Mouse (Mus musculus) lung, postnatal 0 days (tissue): ENCODE data around the gene Zdhhc8.

ENCODE experiments used
- CTCF ChIP-seq: IDR thresholded peaks from 2 replicates; pipeline ENCODE4 v1.5.1; 2016; ENCODE audit warnings: antibody characterized with exemption, mild to moderate bottlenecking
- EP300 ChIP-seq: IDR thresholded peaks from 2 replicates; pipeline ENCODE4 v1.6.1; 2016; ENCODE audit warnings: antibody characterized with exemption, mild to moderate bottlenecking, control low read depth

DNA sequence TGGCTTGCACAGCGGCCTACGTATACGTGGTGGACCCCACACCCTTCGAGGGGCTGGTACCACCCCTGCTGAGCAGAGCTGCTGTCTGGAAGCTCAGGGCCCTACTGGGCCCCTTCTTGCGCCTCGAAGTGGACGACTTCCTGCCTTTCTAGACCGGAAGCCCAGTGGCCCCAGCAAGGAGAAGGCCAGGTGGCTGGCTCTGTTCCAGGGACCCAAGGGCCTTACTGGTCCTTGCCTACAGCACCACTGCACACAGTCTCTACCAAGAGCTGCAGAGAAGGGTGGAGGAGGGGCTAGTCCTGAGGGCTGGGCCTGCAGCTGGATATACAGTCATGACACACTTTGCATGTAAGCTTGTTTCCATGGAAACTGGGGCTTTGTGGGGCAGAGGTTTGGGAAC, 14.9 kb downstream of the Zdhhc8 start:
- TF ChIP-seq CTCF (no peak), EP300 (no peak)
